8 mouse cellular contexts compared by ENCODE assay signal in the genomic region with DNA sequence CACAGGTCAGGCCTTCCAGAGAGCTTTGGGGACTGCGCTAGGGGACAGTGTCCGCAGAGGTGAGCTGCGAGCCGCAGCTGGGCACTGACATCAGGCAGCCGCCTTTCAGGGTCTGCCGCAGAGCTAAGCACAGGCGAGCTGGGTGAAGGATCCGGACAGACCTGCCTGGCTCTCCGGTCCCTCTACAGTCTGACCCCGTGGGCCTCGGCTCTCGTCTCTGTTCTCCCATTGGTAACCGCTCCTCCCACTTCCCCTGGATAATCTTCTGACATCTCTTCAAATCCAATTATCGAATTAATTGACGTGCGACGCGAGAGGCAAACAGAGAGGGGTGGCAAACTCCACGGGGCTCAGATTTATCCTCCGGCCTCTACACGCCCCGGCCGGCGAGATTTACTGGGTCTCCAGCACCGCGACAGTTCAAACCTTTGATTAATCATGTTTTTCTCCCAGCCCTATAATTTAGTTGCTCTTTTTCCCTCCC. TPM values are rescaled to one million over a fixed set of nuclear protein-coding genes. Genes with fewer than 3 reads are reported as not detected.
DNase-seq lines count a peak whose midpoint lies in the region; ATAC-seq and TF ChIP-seq lines count a peak whose summit lies in the region.

No protein-coding gene starts in this region.

- H3K27me3 ChIP-seq in heart, embryonic 14.5 days (ENCODE audit: control insufficient read depth, insufficient read depth, low read length), result peaks cover 65% of the 10 kb centered on the region
- peaks cover 73% of the 10 kb centered on the region for H3K27me3 ChIP-seq in forebrain, embryonic 13.5 days
- H3K27me3 ChIP-seq in liver, embryonic 14.5 days (ENCODE audit: control insufficient read depth, insufficient read depth, low read length), result peaks cover 64% of the 10 kb centered on the region
- H3K27me3 ChIP-seq in stomach, embryonic 15.5 days (replicated peaks), result peaks cover 70% of the 10 kb centered on the region

- peak overlapping the region; percentile 90 for H3K4me2 ChIP-seq in heart, embryonic 14.5 days (ENCODE audit: low read length)
- H3K4me2 ChIP-seq in forebrain, embryonic 13.5 days, result peak overlapping the region; percentile 73
- H3K4me2 ChIP-seq in liver, embryonic 14.5 days (ENCODE audit: low read depth), result peak overlapping the region; percentile 57
- peak overlapping the region; percentile 91 for H3K4me2 ChIP-seq in stomach, embryonic 15.5 days

- H3K4me3 ChIP-seq in heart, embryonic 14.5 days (ENCODE audit: control insufficient read depth in 1 of 2, insufficient read depth in 1 of 2, low read depth in 1 of 2, low read length in 2 of 2), result peak overlapping the region; percentile 55 to 76
- peak overlapping the region; percentile 45; the same call in 1 of the 2 replicates for H3K4me3 ChIP-seq in bone marrow macrophage, adult 2 months (ENCODE audit: insufficient read depth, low read length)
- peak overlapping the region; percentile 45 for H3K4me3 ChIP-seq in forebrain, embryonic 13.5 days
- peak overlapping the region in 1 of 2 experiments; percentile 43; a peak in 2 of 4 replicates for H3K4me3 ChIP-seq in liver, embryonic 14.5 days (ENCODE audit: insufficient read depth in 1 of 2, low read depth in 2 of 2, low read length in 2 of 2)
- peak overlapping the region; percentile 48 for H3K4me3 ChIP-seq in stomach, embryonic 15.5 days (replicated peaks)

- peaks cover 8 to 13% of the 10 kb centered on the region in 2 experiments for H3K4me1 ChIP-seq in heart, embryonic 14.5 days (ENCODE audit: control insufficient read depth in 2 of 2, insufficient read depth in 2 of 2, low read length in 2 of 2)
- H3K4me1 ChIP-seq in bone marrow macrophage, adult 2 months (ENCODE audit: control insufficient read depth, insufficient read depth, low read length), result 0 out of 2 replicates have a peak, but pooled peaks cover 2% of the 10 kb centered on the region
- H3K4me1 ChIP-seq in forebrain, embryonic 13.5 days, result peaks cover 30% of the 10 kb centered on the region
- no peaks in the 10 kb centered on the region for H3K4me1 ChIP-seq in liver, embryonic 14.5 days (replicated peaks; ENCODE audit: control insufficient read depth in 2 of 2, insufficient read depth in 2 of 2, low read length in 1 of 2)
- peaks cover 20% of the 10 kb centered on the region for H3K4me1 ChIP-seq in stomach, embryonic 15.5 days

- no peak for TF ChIP-seq CTCF in bone marrow macrophage, adult 2 months (IDR thresholded peaks at IDR 0.05; ENCODE audit: low read depth, low read length)
- no peak for TF ChIP-seq CTCF in liver, embryonic 14.5 days (IDR thresholded peaks at IDR 0.05; ENCODE audit: low read depth)

- WGBS in heart, embryonic 14.5 days, result 2% methylated on average over 26 of the region's 26 CpGs
- under 1% methylated on average over 26 of the region's 26 CpGs for WGBS in forebrain, embryonic 13.5 days
- WGBS in liver, embryonic 14.5 days (ENCODE audit: insufficient replicate concordance), result 3% methylated on average over 26 of the region's 26 CpGs
- 3% methylated on average over 26 of the region's 26 CpGs for WGBS in stomach, embryonic 15.5 days

- TF ChIP-seq EP300 in liver, embryonic 14.5 days (IDR thresholded peaks at IDR 0.05; ENCODE audit: low read depth), result no peak

- no peaks in the 10 kb centered on the region for H3K36me3 ChIP-seq in heart, embryonic 14.5 days (ENCODE audit: control insufficient read depth, insufficient read depth, low read length)
- no peaks in the 10 kb centered on the region for H3K36me3 ChIP-seq in forebrain, embryonic 13.5 days (ENCODE audit: poor library complexity, severe bottlenecking)
- no peaks in the 10 kb centered on the region for H3K36me3 ChIP-seq in liver, embryonic 14.5 days (replicated peaks; ENCODE audit: control insufficient read depth, insufficient read depth, low read depth)
- H3K36me3 ChIP-seq in stomach, embryonic 15.5 days, result no peaks in the 10 kb centered on the region

- no peak for ATAC-seq in heart, embryonic 14.5 days (ENCODE audit: insufficient number of reproducible peaks, insufficient read depth, low FRiP score, low read depth)
- ATAC-seq in forebrain, embryonic 13.5 days, result peak; percentile 42
- ATAC-seq in liver, embryonic 14.5 days (ENCODE audit: insufficient read depth), result no peak
- no peak for ATAC-seq in stomach, embryonic 15.5 days (ENCODE audit: insufficient read depth, low FRiP score, low read depth)

- no peak for DNase-seq in heart, adult 8-10 months (ENCODE audit: low spot score)
- no peak for DNase-seq in liver, embryonic 14.5 days (ENCODE audit: low read depth in 3 of 3, low spot score in 3 of 3)
- DNase-seq in urinary bladder, adult 2 months (ENCODE audit: low spot score), result no peak
- no peak for DNase-seq in thymus, postnatal 4 days

- H3K9me3 ChIP-seq in heart, embryonic 14.5 days (ENCODE audit: control insufficient read depth, low read length), result no peaks in the 10 kb centered on the region
- no peaks in the 10 kb centered on the region for H3K9me3 ChIP-seq in forebrain, embryonic 13.5 days (replicated peaks)
- H3K9me3 ChIP-seq in liver, embryonic 14.5 days (ENCODE audit: control insufficient read depth, low read length), result no peaks in the 10 kb centered on the region
- no peaks in the 10 kb centered on the region for H3K9me3 ChIP-seq in stomach, embryonic 15.5 days

- peak overlapping the region; percentile 63 for H3K9ac ChIP-seq in heart, embryonic 14.5 days (ENCODE audit: low read length)
- H3K9ac ChIP-seq in forebrain, embryonic 13.5 days, result peak overlapping the region; percentile 60
- H3K9ac ChIP-seq in liver, embryonic 14.5 days (replicated peaks), result no peak overlapping the region
- no peak overlapping the region for H3K9ac ChIP-seq in stomach, embryonic 15.5 days

- no peak overlapping the region for H3K27ac ChIP-seq in heart, embryonic 14.5 days (replicated peaks in 1 of 2; ENCODE audit: control insufficient read depth in 1 of 2, insufficient read depth in 1 of 2, low read depth in 2 of 2, low read length in 2 of 2)
- no peak overlapping the region for H3K27ac ChIP-seq in bone marrow macrophage, adult 2 months (ENCODE audit: insufficient read depth, low read depth, low read length)
- peak overlapping the region; percentile 51; the same call in 1 of the 2 replicates for H3K27ac ChIP-seq in forebrain, embryonic 13.5 days
- no peak overlapping the region for H3K27ac ChIP-seq in liver, embryonic 14.5 days
- H3K27ac ChIP-seq in stomach, embryonic 15.5 days, result no peak overlapping the region

- no peak for TF ChIP-seq POLR2A in bone marrow macrophage, adult 2 months (IDR thresholded peaks at IDR 0.05; ENCODE audit: borderline replicate concordance, low read depth, low read length)

RNA-seq across cellular contexts. Expression of a gene that starts 20.2 kb away (rescaled TPM):
- polyA plus RNA-seq in heart, embryonic 14.5 days (2014; fragmentation: Nextera tagmentation; extraction: Ambion mirVana), result 98.6 and 118 TPM in 2 replicates
- total RNA-seq in heart, adult 8-10 months (2022), result 10 to 100 TPM; 21.1 to 79.9 (median 33.0) TPM
- 134 and 175 TPM in 2 replicates for polyA plus RNA-seq in bone marrow macrophage, adult 2 months (2012; ENCODE audit: insufficient read depth, insufficient read length, missing spikeins)
- polyA plus RNA-seq in forebrain, embryonic 13.5 days (2015; fragmentation: Nextera tagmentation; extraction: Ambion mirVana), result 52.3 and 79.6 TPM in 2 replicates
- polyA plus RNA-seq in liver, embryonic 14.5 days (2012; rRNA removed), result 126 and 227 TPM in 2 replicates
- polyA plus RNA-seq in liver, embryonic 14.5 days (2014; fragmentation: Nextera tagmentation; extraction: Ambion mirVana), result 38.4 and 42.3 TPM in 2 replicates
- polyA plus RNA-seq in stomach, embryonic 15.5 days (2015; fragmentation: Nextera tagmentation; extraction: Ambion mirVana), result 57.1 and 63.3 TPM in 2 replicates
- polyA plus RNA-seq in urinary bladder, adult 2 months (2012; rRNA removed), result 363 and 422 TPM in 2 replicates

RNA-seq across cellular contexts. Expression of a gene that starts 29.6 kb away (rescaled TPM):
- 66.2 and 66.5 TPM in 2 replicates for polyA plus RNA-seq in heart, embryonic 14.5 days (2014; fragmentation: Nextera tagmentation; extraction: Ambion mirVana)
- 100 to 1,000 TPM; 117 to 143 (median 127) TPM for total RNA-seq in heart, adult 8-10 months (2022)
- polyA plus RNA-seq in bone marrow macrophage, adult 2 months (2012; ENCODE audit: insufficient read depth, insufficient read length, missing spikeins), result 71.0 and 72.9 TPM in 2 replicates
- polyA plus RNA-seq in forebrain, embryonic 13.5 days (2015; fragmentation: Nextera tagmentation; extraction: Ambion mirVana), result 45.0 and 48.7 TPM in 2 replicates
- 5.6 and 5.7 TPM in 2 replicates for polyA plus RNA-seq in liver, embryonic 14.5 days (2012; rRNA removed)
- 8.4 TPM in 2 replicates for polyA plus RNA-seq in liver, embryonic 14.5 days (2014; fragmentation: Nextera tagmentation; extraction: Ambion mirVana)
- polyA plus RNA-seq in stomach, embryonic 15.5 days (2015; fragmentation: Nextera tagmentation; extraction: Ambion mirVana), result 29.9 and 33.5 TPM in 2 replicates
- 52.1 and 79.6 TPM in 2 replicates for polyA plus RNA-seq in urinary bladder, adult 2 months (2012; rRNA removed)

Comparison
In these comparisons a context has a peak if more than half of its experiments do, and no peak if none do; other contexts are left out.
1. H3K9ac ChIP-seq: peak in heart, embryonic 14.5 days (single experiment) and forebrain, embryonic 13.5 days (single experiment); none in liver, embryonic 14.5 days (single experiment) and stomach, embryonic 15.5 days (single experiment).
2. Peak in every context shown above with its lines, with median percentiles within 50 percentile points of each other: H3K4me2 ChIP-seq.